Mouse (Mus musculus): Measurements from ENCODE around the gene P3h4.

- TF ChIP-seq CTCF (IDR thresholded peaks at IDR 0.05) (no peak), EP300 (IDR thresholded peaks at IDR 0.05) (no peak)
Measured at GRCm38 (mm10) chr11:100413541-100413940, 1.1 kb downstream of the P3h4 start.

Data from lung, postnatal 0 days (tissue).